Mouse (Mus musculus) hindbrain, postnatal 0 days (tissue): ENCODE data around the gene Cpa4. TPM values are rescaled to one million over a fixed set of nuclear protein-coding genes. Genes with fewer than 3 reads are reported as not detected.

Source experiments
- ATAC-seq: fragments of 200-750 bp; cut with Nextera tagmentation; 2 replicates; pipeline ENCODE4 v1.8.0; 2017; ENCODE audit warnings: mild to moderate bottlenecking, moderate TSS enrichment, moderate library complexity
- DNase-seq: peaks from one replicate; pipeline ENCODE4 v3.0.0-alpha.2; 2015; ENCODE audit warnings: low spot score
- H3K27ac ChIP-seq: fragments of 300-500 bp; sonication (generic); 2 replicates; pipeline ENCODE4 v1.5.1; 2014; ENCODE audit warnings: mild to moderate bottlenecking
- H3K27me3 ChIP-seq: fragments of 300-500 bp; sonication (generic); 2 replicates; pipeline ENCODE4 v1.6.1; 2014; ENCODE audit warnings: low read length, mixed read lengths; ENCODE audit not compliant: insufficient read depth
- H3K36me3 ChIP-seq: fragments of 300-500 bp; sonication (generic); 2 replicates; pipeline ENCODE4 v1.6.1; 2014; ENCODE audit warnings: low read length, mixed read lengths; ENCODE audit not compliant: insufficient read depth
- H3K4me1 ChIP-seq: fragments of 300-500 bp; sonication (generic); 2 replicates; pipeline ENCODE4 v1.6.1; 2014; ENCODE audit warnings: antibody characterized with exemption, low read length, mixed read lengths; ENCODE audit not compliant: insufficient read depth
- H3K4me2 ChIP-seq: fragments of 300-500 bp; sonication (generic); 2 replicates; pipeline ENCODE4 v1.6.1; 2014; ENCODE audit warnings: low read depth, mild to moderate bottlenecking, low read length, moderate library complexity, mixed read lengths
- H3K4me3 ChIP-seq: fragments of 300-500 bp; sonication (generic); 2 replicates; pipeline ENCODE4 v1.5.1; 2014; ENCODE audit warnings: low read length
- H3K9ac ChIP-seq: fragments of 300-500 bp; sonication (generic); replicated peaks from 2 replicates; pipeline ENCODE4 v1.6.1; 2014; ENCODE audit warnings: mild to moderate bottlenecking, low read length, moderate library complexity, mixed read lengths
- H3K9me3 ChIP-seq: fragments of 300-500 bp; sonication (generic); 2 replicates; pipeline ENCODE4 v1.6.1; 2016; ENCODE audit warnings: low read length, mixed read lengths
- CTCF ChIP-seq: IDR thresholded peaks from 2 replicates; pipeline ENCODE4 v1.5.1; 2016; ENCODE audit warnings: antibody characterized with exemption, control low read depth, low read depth
- WGBS: fragments of 180-500 bp; shearing (Covaris S2); extraction: QIAGEN DNeasy Blood & Tissue Kit; methylation state at CpG from one replicate; pipeline ENCODE4 v1.1.7; 2014; 5-methylcytosine and 5-hydroxymethylcytosine counted together
- polyA plus RNA-seq: library from polyadenylated mRNA; unstranded; fragments of >200 nt; fragmentation: Nextera tagmentation; extraction: Ambion mirVana; gene quantifications from 2 replicates; pipeline ENCODE4 v1.2.1, GENCODE M21; 2015
- total RNA-seq: library from RNA; depleted of rRNA; stranded (reverse); fragments of >200 nt; gene quantifications from 2 replicates; pipeline ENCODE4 v1.2.3, GENCODE M21; 2014; rRNA removed

The Cpa4 gene
- total and polyA plus RNA-seq, 2 experiments from 2014 or later = 0.16 to 0.53 TPM

DNA sequence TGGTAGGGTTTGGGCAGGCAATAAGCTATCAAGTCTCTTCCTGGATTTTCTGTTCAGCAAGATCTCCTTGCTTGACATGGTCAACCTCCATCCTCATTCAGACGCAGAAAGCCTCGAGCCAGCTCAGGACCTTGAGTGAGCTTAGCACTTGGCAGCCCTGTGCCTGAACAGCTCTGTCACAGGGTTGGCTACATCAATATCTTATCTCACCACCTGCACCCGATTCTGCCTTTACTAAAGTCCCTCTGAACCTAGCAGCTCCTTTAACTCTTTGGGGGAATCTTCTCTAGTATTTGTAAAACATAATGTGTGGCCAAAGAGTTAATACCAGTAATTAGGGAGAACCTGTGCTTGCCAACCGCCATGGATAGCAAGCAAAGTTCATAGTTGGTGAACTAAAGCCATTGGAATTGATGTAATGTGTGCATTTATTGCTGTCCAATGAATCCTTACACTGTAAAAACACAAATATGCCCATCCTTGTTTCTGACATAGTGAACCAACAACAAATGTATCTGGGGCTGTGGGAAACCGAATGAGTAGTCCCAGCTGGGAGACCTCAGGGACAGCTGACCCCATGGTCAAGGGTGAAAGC is 70.6 kb downstream of the Cpa4 start, which contains the start of gene Cpa1:
Gene Cpa1 (plus strand): TSS at position 545 of the 595 bp plus-strand sequence.
- Histone ChIP-seq H3K27me3 (no peaks in the 10 kb centered on the region), H3K4me2 (no peak within 1 kb of the TSS), H3K27ac (no peak within 1 kb of the TSS), H3K36me3 (no peaks in the 10 kb centered on the region), H3K4me3 (no peak within 1 kb of the TSS), H3K9ac (no peak within 1 kb of the TSS), H3K9me3 (no peaks in the 10 kb centered on the region), H3K4me1 (no peaks in the 10 kb centered on the region)
- 87% methylated on average over 5 of the region's 5 CpGs for WGBS
- DNase-seq = no peak
- ATAC-seq = no peak
- no peak for TF ChIP-seq CTCF

Other genes with a start within 250 kb of the Cpa4 start
- 42.7 and 54.2 TPM in 2 replicates for gene Zc3hc1, start 177.3 kb upstream of the Cpa4 start, total RNA-seq
- 56.5 and 59.6 TPM in 2 replicates for gene Zc3hc1, start 177.3 kb upstream of the Cpa4 start, polyA plus RNA-seq
- gene Klhdc10, start 166.5 kb upstream of the Cpa4 start, total RNA-seq = 97.1 and 103 TPM in 2 replicates
- gene Klhdc10, start 166.5 kb upstream of the Cpa4 start, polyA plus RNA-seq = 20.6 and 23.2 TPM in 2 replicates
- gene Tmem209, start 58.6 kb upstream of the Cpa4 start, total RNA-seq = 35.3 and 50.0 TPM in 2 replicates
- gene Tmem209, start 58.6 kb upstream of the Cpa4 start, polyA plus RNA-seq = 23.2 and 25.0 TPM in 2 replicates
- 0.26 TPM in 1 of 2 replicates, not detected in the other for gene Ssmem1, start 58.5 kb upstream of the Cpa4 start, total RNA-seq
- gene Ssmem1, start 58.5 kb upstream of the Cpa4 start, polyA plus RNA-seq = 0.18 and 0.39 TPM in 2 replicates
- gene Cpa2, start 26.8 kb upstream of the Cpa4 start, total RNA-seq = 6.2 and 8.1 TPM in 2 replicates
- 14.9 and 15.7 TPM in 2 replicates for gene Cpa2, start 26.8 kb upstream of the Cpa4 start, polyA plus RNA-seq
- gene Cpa5, start 42.6 kb downstream of the Cpa4 start, total RNA-seq = not detected in 2 replicates
- gene Cpa5, start 42.6 kb downstream of the Cpa4 start, polyA plus RNA-seq = 0.14 TPM in 1 of 2 replicates, not detected in the other
- gene Cpa1, start 70.8 kb downstream of the Cpa4 start, total RNA-seq = 0.68 and 0.84 TPM in 2 replicates
- gene Cpa1, start 70.8 kb downstream of the Cpa4 start, polyA plus RNA-seq = 0.40 and 0.68 TPM in 2 replicates
- gene Cep41, start 125.4 kb downstream of the Cpa4 start, total RNA-seq = 6.1 and 9.8 TPM in 2 replicates
- gene Cep41, start 125.4 kb downstream of the Cpa4 start, polyA plus RNA-seq = 8.2 TPM in 2 replicates
- 237 and 326 TPM in 2 replicates for gene Mest, start 155.2 kb downstream of the Cpa4 start, total RNA-seq
- 152 and 154 TPM in 2 replicates for gene Mest, start 155.2 kb downstream of the Cpa4 start, polyA plus RNA-seq